Mouse (Mus musculus): ENCODE data around the gene Slc35a1. TPM values are rescaled to one million over a fixed set of nuclear protein-coding genes. Genes with fewer than 3 reads are reported as not detected.
"Not testable (repeated sequence)": the region's sequence is repeated elsewhere in the genome, so short reads cannot be mapped to it uniquely, and the experiment has no call there.

Slc35a1 gene
- polyA plus RNA-seq (2015; fragmentation: Nextera tagmentation; extraction: Ambion mirVana), result 26.5 and 38.0 TPM in 2 replicates

DNA sequence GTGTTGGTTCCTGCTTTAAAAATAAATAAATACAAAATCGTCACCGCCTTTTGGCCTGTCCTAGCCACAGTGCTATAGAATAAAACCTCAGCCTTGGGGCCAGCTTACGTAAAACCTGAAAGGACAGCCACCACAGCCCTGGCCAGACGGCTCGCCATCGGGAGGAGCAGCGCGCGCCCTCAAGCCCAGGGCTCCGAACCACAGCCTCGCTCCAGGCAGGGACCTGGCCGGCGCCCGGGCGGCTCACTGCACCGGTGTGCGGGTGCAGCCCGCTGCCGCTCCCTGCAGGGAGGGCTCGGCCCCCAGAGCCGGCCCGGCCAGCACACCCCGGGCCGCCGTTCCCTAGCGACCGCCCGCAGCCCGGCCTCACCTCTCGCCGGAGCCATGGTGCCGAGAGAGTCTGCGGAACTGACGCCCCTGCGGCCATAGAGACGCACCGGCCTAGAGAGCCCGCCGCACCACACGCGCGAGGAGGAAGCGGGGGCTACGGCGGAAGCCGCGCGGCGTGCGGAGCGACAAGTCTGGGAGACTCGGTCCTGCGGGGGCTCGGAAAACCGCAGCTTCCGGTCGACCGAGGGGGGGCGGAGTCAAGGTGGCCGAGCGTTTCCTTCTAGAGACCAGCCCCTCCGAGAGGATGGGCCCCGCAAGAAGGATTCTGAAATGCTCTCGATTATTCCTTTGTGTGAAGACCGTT lies at the start of gene Slc35a1:
Gene Slc35a1, minus strand, starts transcription at position 565 of the 694 bp plus-strand sequence.
- ATAC-seq, result peak; percentile 98
- peak within 1 kb of the TSS; percentile 86 for H3K27ac ChIP-seq (ENCODE audit: low read length)
- no peaks in the 10 kb centered on the region for H3K36me3 ChIP-seq (ENCODE audit: insufficient read depth, low read length)
- TF ChIP-seq CTCF (IDR thresholded peaks at IDR 0.05) (peak; percentile 24; the same call in 1 of the 2 replicates), EP300 (IDR thresholded peaks at IDR 0.05) (no peak)
- no peaks in the 10 kb centered on the region for H3K27me3 ChIP-seq (replicated peaks; ENCODE audit: insufficient read depth, low read length)
- H3K4me3 ChIP-seq (ENCODE audit: low read depth, low read length), result peak within 1 kb of the TSS; percentile 89
- H3K9ac ChIP-seq (replicated peaks; ENCODE audit: low read depth), result peak within 1 kb of the TSS; percentile 76
- H3K4me1 ChIP-seq (ENCODE audit: insufficient read depth, low read depth, low read length), result no peaks in the 10 kb centered on the region
- peak; percentile 93 for DNase-seq (ENCODE audit: low spot score)
- H3K4me2 ChIP-seq (replicated peaks; ENCODE audit: low read depth, low read length), result peak within 1 kb of the TSS; percentile 62
- under 1% methylated on average over 49 of the region's 65 CpGs for WGBS
- no peaks in the 10 kb centered on the region for H3K9me3 ChIP-seq (ENCODE audit: low read length)

DNA sequence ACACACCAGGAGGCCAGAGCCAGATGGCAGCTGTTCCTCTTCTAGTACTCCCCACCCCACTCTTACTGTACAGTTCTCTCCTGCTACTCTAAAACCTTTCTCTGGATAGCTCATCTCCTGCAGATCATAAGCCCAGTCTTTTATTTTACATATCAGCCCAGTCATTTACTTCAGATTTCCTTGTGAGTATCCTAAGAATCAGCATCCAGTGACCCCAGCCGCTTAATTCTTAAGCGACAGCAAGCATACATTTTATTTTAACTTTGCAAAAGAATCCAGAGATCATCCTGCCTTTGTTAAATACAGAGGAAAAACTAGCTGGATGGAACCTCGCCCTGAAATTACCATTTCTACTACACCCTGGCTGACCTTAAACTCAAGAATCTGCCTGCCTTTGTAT lies 47.2 kb upstream of the Slc35a1 start:
- Histone ChIP-seq H3K4me3 (ENCODE audit: low read depth, low read length) (no peak overlapping the region), H3K4me1 (ENCODE audit: insufficient read depth, low read depth, low read length) (no peaks in the 10 kb centered on the region), H3K27ac (ENCODE audit: low read length) (no peak overlapping the region), H3K9ac (replicated peaks; ENCODE audit: low read depth) (no peak overlapping the region), H3K36me3 (ENCODE audit: insufficient read depth, low read length) (no peaks in the 10 kb centered on the region), H3K9me3 (ENCODE audit: low read length) (no peaks in the 10 kb centered on the region), H3K27me3 (replicated peaks; ENCODE audit: insufficient read depth, low read length) (no peaks in the 10 kb centered on the region), H3K4me2 (replicated peaks; ENCODE audit: low read depth, low read length) (no peak overlapping the region)
- WGBS, result 76% methylated on average over 3 of the region's 3 CpGs
- no peak for TF ChIP-seq EP300 (IDR thresholded peaks at IDR 0.05)
- no peak for TF ChIP-seq CTCF (IDR thresholded peaks at IDR 0.05)
- ATAC-seq, result no peak
- DNase-seq (ENCODE audit: low spot score), result no peak

DNA sequence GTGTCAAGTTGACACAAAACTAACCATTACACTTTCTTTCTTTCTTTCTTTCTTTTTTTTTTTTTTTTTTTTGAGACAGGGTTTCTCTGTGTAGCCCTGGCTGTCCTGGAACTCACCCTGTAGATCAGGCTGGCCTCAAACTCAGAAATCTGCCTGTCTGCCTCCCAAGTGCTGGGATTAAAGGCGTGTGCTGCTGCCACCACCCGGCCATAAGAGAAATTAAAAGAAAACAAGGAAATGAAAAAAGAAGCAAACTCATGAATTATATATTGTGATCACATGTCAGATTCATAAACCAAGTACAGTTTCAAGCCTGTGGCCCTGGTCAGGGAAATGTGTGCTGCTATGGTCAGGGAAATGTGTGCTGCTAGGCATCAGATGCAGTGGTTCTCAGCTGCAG lies 46.2 kb upstream of the Slc35a1 start:
- not testable (repeated sequence) for H3K4me1 ChIP-seq (ENCODE audit: insufficient read depth, low read depth, low read length); H3K4me2 ChIP-seq (replicated peaks; ENCODE audit: low read depth, low read length); H3K9ac ChIP-seq (replicated peaks; ENCODE audit: low read depth); H3K36me3 ChIP-seq (ENCODE audit: insufficient read depth, low read length); H3K4me3 ChIP-seq (ENCODE audit: low read depth, low read length); ATAC-seq; H3K9me3 ChIP-seq (ENCODE audit: low read length); H3K27ac ChIP-seq (ENCODE audit: low read length); H3K27me3 ChIP-seq (replicated peaks; ENCODE audit: insufficient read depth, low read length)
- WGBS, result 18% methylated on average over 2 of the region's 2 CpGs
- DNase-seq (ENCODE audit: low spot score), result peak; percentile 29
- peak; percentile 52 for TF ChIP-seq CTCF (IDR thresholded peaks at IDR 0.05)

DNA sequence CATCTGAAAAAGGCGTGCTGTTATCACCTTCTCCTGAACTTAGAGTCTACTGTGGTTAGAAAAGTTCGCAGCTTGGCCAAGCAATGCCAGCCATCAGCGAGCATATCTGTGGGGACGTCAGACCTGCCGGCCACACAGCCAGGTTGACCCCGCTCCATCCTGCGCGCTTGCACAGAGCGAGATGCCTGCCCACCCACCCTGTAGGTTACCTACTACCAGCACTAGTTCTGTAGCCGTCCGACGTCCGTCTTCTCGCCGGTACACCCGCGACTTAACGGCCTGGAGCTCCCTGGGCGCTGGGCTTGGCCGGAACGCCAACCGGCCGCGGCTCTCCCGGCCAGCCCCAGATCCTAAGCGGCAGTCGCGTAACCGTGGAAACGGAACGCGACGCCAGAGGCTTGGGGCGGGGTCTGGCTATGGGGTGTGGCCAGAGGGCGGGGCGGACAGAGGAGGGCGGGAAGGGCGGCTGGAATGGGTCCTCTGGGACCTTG lies 42.7 kb upstream of the Slc35a1 start, which contains the start of gene Cfap206:
Gene Cfap206, minus strand, starts transcription at position 356 of the 491 bp plus-strand sequence.
- ATAC-seq (peak; percentile 99), DNase-seq (ENCODE audit: low spot score) (peak; percentile 81)
- H3K9me3 ChIP-seq (ENCODE audit: low read length), result no peaks in the 10 kb centered on the region
- WGBS, result under 1% methylated on average over 38 of the region's 38 CpGs
- peak within 1 kb of the TSS; percentile 59 for H3K4me2 ChIP-seq (replicated peaks; ENCODE audit: low read depth, low read length)
- no peak within 1 kb of the TSS for H3K27ac ChIP-seq (ENCODE audit: low read length)
- TF ChIP-seq EP300 (IDR thresholded peaks at IDR 0.05) (no peak), CTCF (IDR thresholded peaks at IDR 0.05) (no peak)
- no peaks in the 10 kb centered on the region for H3K36me3 ChIP-seq (ENCODE audit: insufficient read depth, low read length)
- H3K4me3 ChIP-seq (ENCODE audit: low read depth, low read length), result peak within 1 kb of the TSS; percentile 34
- no peaks in the 10 kb centered on the region for H3K4me1 ChIP-seq (ENCODE audit: insufficient read depth, low read depth, low read length)
- no peaks in the 10 kb centered on the region for H3K27me3 ChIP-seq (replicated peaks; ENCODE audit: insufficient read depth, low read length)
- H3K9ac ChIP-seq (replicated peaks; ENCODE audit: low read depth), result no peak within 1 kb of the TSS

GRCm38 (mm10) chr4:34725710-34726109 lies 38.5 kb upstream of the Slc35a1 start:
- not testable (repeated sequence) for ATAC-seq; H3K4me1 ChIP-seq (ENCODE audit: insufficient read depth, low read depth, low read length); H3K4me3 ChIP-seq (ENCODE audit: low read depth, low read length); H3K9me3 ChIP-seq (ENCODE audit: low read length); H3K4me2 ChIP-seq (replicated peaks; ENCODE audit: low read depth, low read length); H3K9ac ChIP-seq (replicated peaks; ENCODE audit: low read depth); H3K27ac ChIP-seq (ENCODE audit: low read length); H3K27me3 ChIP-seq (replicated peaks; ENCODE audit: insufficient read depth, low read length); DNase-seq (ENCODE audit: low spot score); H3K36me3 ChIP-seq (ENCODE audit: insufficient read depth, low read length)
- 86% methylated on average over 3 of the region's 3 CpGs for WGBS

GRCm38 (mm10) chr4:34724306-34724705 lies 37.1 kb upstream of the Slc35a1 start:
- Histone ChIP-seq H3K36me3 (ENCODE audit: insufficient read depth, low read length) (no peaks in the 10 kb centered on the region), H3K9ac (replicated peaks; ENCODE audit: low read depth) (no peak overlapping the region), H3K4me2 (replicated peaks; ENCODE audit: low read depth, low read length) (no peak overlapping the region), H3K27me3 (replicated peaks; ENCODE audit: insufficient read depth, low read length) (no peaks in the 10 kb centered on the region), H3K27ac (ENCODE audit: low read length) (no peak overlapping the region), H3K4me3 (ENCODE audit: low read depth, low read length) (no peak overlapping the region), H3K4me1 (ENCODE audit: insufficient read depth, low read depth, low read length) (no peaks in the 10 kb centered on the region), H3K9me3 (ENCODE audit: low read length) (no peaks in the 10 kb centered on the region)
- WGBS, result 63% methylated on average over 4 of the region's 4 CpGs
- DNase-seq (ENCODE audit: low spot score) (no peak), ATAC-seq (no peak)
- TF ChIP-seq EP300 (IDR thresholded peaks at IDR 0.05) (no peak), CTCF (IDR thresholded peaks at IDR 0.05) (no peak)
